Mouse (Mus musculus) kidney, embryonic 14.5 days (tissue): ENCODE results near the gene Cda. TPM values are rescaled to one million over a fixed set of nuclear protein-coding genes. Genes with fewer than 3 reads are reported as not detected.

ENCODE experiments used
- ATAC-seq: fragments of 200-750 bp; cut with Nextera tagmentation; 2 replicates; pipeline ENCODE4 v1.8.0; 2017; ENCODE audit warnings: moderate number of reproducible peaks, mild to moderate bottlenecking, moderate TSS enrichment, moderate library complexity; ENCODE audit not compliant: low FRiP score, low TSS enrichment
- H3K27ac ChIP-seq: fragments of 300-500 bp; sonication (generic); 2 replicates; pipeline ENCODE4 v1.5.1; 2014; ENCODE audit warnings: low read depth, mild to moderate bottlenecking, low read length, moderate library complexity, mixed read lengths
- H3K27me3 ChIP-seq: fragments of 300-500 bp; sonication (generic); 2 replicates; pipeline ENCODE4 v1.6.1; 2014; ENCODE audit warnings: mild to moderate bottlenecking, low read length; ENCODE audit not compliant: control insufficient read depth, insufficient read depth
- H3K36me3 ChIP-seq: fragments of 300-500 bp; sonication (generic); 2 replicates; pipeline ENCODE4 v1.6.1; 2014; ENCODE audit warnings: low read length, mixed read lengths; ENCODE audit not compliant: control insufficient read depth, insufficient read depth
- H3K4me1 ChIP-seq: fragments of 300-500 bp; sonication (generic); 2 replicates; pipeline ENCODE4 v1.6.1; 2014; ENCODE audit warnings: low read length, mixed read lengths; ENCODE audit not compliant: control insufficient read depth, insufficient read depth
- H3K4me2 ChIP-seq: fragments of 300-500 bp; sonication (generic); replicated peaks from 2 replicates; pipeline ENCODE4 v1.6.1; 2014; ENCODE audit warnings: low read depth, mild to moderate bottlenecking, low read length
- H3K4me3 ChIP-seq: fragments of 300-500 bp; sonication (generic); 2 replicates; pipeline ENCODE4 v1.5.1; 2014; ENCODE audit warnings: mild to moderate bottlenecking, low read length
- H3K9ac ChIP-seq: fragments of 300-500 bp; sonication (generic); 2 replicates; pipeline ENCODE4 v1.6.1; 2014; ENCODE audit warnings: low read depth, mild to moderate bottlenecking, low read length, moderate library complexity
- H3K9me3 ChIP-seq: fragments of 300-500 bp; sonication (generic); 2 replicates; pipeline ENCODE4 v1.6.1; 2016; ENCODE audit warnings: low read length; ENCODE audit not compliant: control insufficient read depth
- WGBS: fragments of 180-500 bp; shearing (Covaris S2); extraction: QIAGEN DNeasy Blood & Tissue Kit; methylation state at CpG from one replicate; pipeline ENCODE4 v1.1.7; 2014; 5-methylcytosine and 5-hydroxymethylcytosine counted together
- polyA plus RNA-seq: library from polyadenylated mRNA; unstranded; fragments of >200 nt; fragmentation: Nextera tagmentation; extraction: Ambion mirVana; gene quantifications from 2 replicates; pipeline ENCODE4 v1.2.1, GENCODE M21; 2014

The Cda gene
- polyA plus RNA-seq, 1 experiment from 2014 or later = 21.7 TPM

- no peak overlapping the region for H3K27ac ChIP-seq
- H3K9ac ChIP-seq = no peak overlapping the region
- no peaks in the 10 kb centered on the region for H3K9me3 ChIP-seq
- no peaks in the 10 kb centered on the region for H3K27me3 ChIP-seq
- WGBS = 88% methylated on average over 11 of the region's 11 CpGs
- H3K36me3 ChIP-seq = peaks cover 71% of the 10 kb centered on the region
- ATAC-seq = no peak
- no peaks in the 10 kb centered on the region for H3K4me1 ChIP-seq
- no peak overlapping the region for H3K4me2 ChIP-seq
- no peak overlapping the region for H3K4me3 ChIP-seq
Observed at GRCm38 (mm10) chr4:138313021-138313420, 54.8 kb downstream of the Cda start.

- no peak overlapping the region for H3K4me2 ChIP-seq
- H3K4me1 ChIP-seq = no peaks in the 10 kb centered on the region
- H3K4me3 ChIP-seq = no peak overlapping the region
- H3K27ac ChIP-seq = no peak overlapping the region
- no peak overlapping the region for H3K9ac ChIP-seq
- 92% methylated on average over 3 of the region's 3 CpGs for WGBS
- no peaks in the 10 kb centered on the region for H3K9me3 ChIP-seq
- H3K36me3 ChIP-seq = peaks cover 79% of the 10 kb centered on the region
- no peaks in the 10 kb centered on the region for H3K27me3 ChIP-seq
- ATAC-seq = no peak
Observed at GRCm38 (mm10) chr4:138312105-138312504, 55.7 kb downstream of the Cda start.

GRCm38 (mm10) chr4:138311595-138311994, 56.2 kb downstream of the Cda start:
- no peaks in the 10 kb centered on the region for H3K4me1 ChIP-seq
- no peaks in the 10 kb centered on the region for H3K9me3 ChIP-seq
- H3K36me3 ChIP-seq = peaks cover 83% of the 10 kb centered on the region
- 0 out of 2 replicates have a peak, but pooled peaks have one; percentile 22 for ATAC-seq
- no peak overlapping the region for H3K9ac ChIP-seq
- no peaks in the 10 kb centered on the region for H3K27me3 ChIP-seq
- 68% methylated on average over 8 of the region's 8 CpGs for WGBS
- H3K4me2 ChIP-seq = no peak overlapping the region
- no peak overlapping the region for H3K27ac ChIP-seq
- no peak overlapping the region for H3K4me3 ChIP-seq

GRCm38 (mm10) chr4:138310311-138310910, 57.4 kb downstream of the Cda start:
- 92% methylated on average over 19 of the region's 19 CpGs for WGBS
- H3K27ac ChIP-seq = no peak overlapping the region
- ATAC-seq = no peak
- peaks cover 81% of the 10 kb centered on the region for H3K36me3 ChIP-seq
- H3K4me1 ChIP-seq = peaks cover 9% of the 10 kb centered on the region
- no peak overlapping the region for H3K9ac ChIP-seq
- H3K4me2 ChIP-seq = no peak overlapping the region
- H3K9me3 ChIP-seq = no peaks in the 10 kb centered on the region
- H3K27me3 ChIP-seq = no peaks in the 10 kb centered on the region
- no peak overlapping the region for H3K4me3 ChIP-seq

GRCm38 (mm10) chr4:138307739-138308138, 60.1 kb downstream of the Cda start:
- H3K4me3 ChIP-seq = no peak overlapping the region
- no peaks in the 10 kb centered on the region for H3K9me3 ChIP-seq
- ATAC-seq = no peak
- H3K4me2 ChIP-seq = no peak overlapping the region
- 93% methylated on average over 12 of the region's 12 CpGs for WGBS
- H3K27me3 ChIP-seq = no peaks in the 10 kb centered on the region
- no peak overlapping the region for H3K27ac ChIP-seq
- peaks cover 21% of the 10 kb centered on the region for H3K4me1 ChIP-seq
- no peak overlapping the region for H3K9ac ChIP-seq
- peaks cover 59% of the 10 kb centered on the region for H3K36me3 ChIP-seq

GRCm38 (mm10) chr4:138307025-138307424, 60.8 kb downstream of the Cda start:
- no peak overlapping the region for H3K4me2 ChIP-seq
- 85% methylated on average over 3 of the region's 3 CpGs for WGBS
- H3K4me1 ChIP-seq = peaks cover 21% of the 10 kb centered on the region
- ATAC-seq = no peak
- no peaks in the 10 kb centered on the region for H3K27me3 ChIP-seq
- H3K9ac ChIP-seq = 0 out of 2 replicates have a peak overlapping the region, but pooled peaks have one; percentile 23
- H3K36me3 ChIP-seq = peaks cover 52% of the 10 kb centered on the region
- no peaks in the 10 kb centered on the region for H3K9me3 ChIP-seq
- H3K4me3 ChIP-seq = no peak overlapping the region
- H3K27ac ChIP-seq = no peak overlapping the region

- Histone ChIP-seq H3K9ac (peak within 1 kb of the TSS; percentile 87), H3K27me3 (no peaks in the 10 kb centered on the region), H3K4me3 (peak within 1 kb of the TSS; percentile 86), H3K4me1 (peaks cover 21% of the 10 kb centered on the region), H3K4me2 (peak within 1 kb of the TSS; percentile 74), H3K9me3 (no peaks in the 10 kb centered on the region), H3K27ac (peak within 1 kb of the TSS; percentile 71; the same call in 1 of the 2 replicates), H3K36me3 (peaks cover 30% of the 10 kb centered on the region)
- under 1% methylated on average over 64 of the region's 64 CpGs for WGBS
- ATAC-seq = peak; percentile 98
Observed at GRCm38 (mm10) chr4:138304340-138305104, 63.3 kb downstream of the Cda start, which contains the start of gene Ddost. Gene Ddost (plus strand): TSS chr4:138304730.

- Histone ChIP-seq H3K27ac (peak overlapping the region; percentile 71; the same call in 1 of the 2 replicates), H3K4me2 (peak overlapping the region; percentile 59), H3K9me3 (no peaks in the 10 kb centered on the region), H3K9ac (peak overlapping the region; percentile 87), H3K4me3 (peak overlapping the region; percentile 86), H3K4me1 (peaks cover 21% of the 10 kb centered on the region), H3K27me3 (no peaks in the 10 kb centered on the region), H3K36me3 (peaks cover 22% of the 10 kb centered on the region)
- 15% methylated on average over 18 of the region's 18 CpGs for WGBS
- ATAC-seq = no peak
Observed at GRCm38 (mm10) chr4:138303742-138304141, 64.0 kb downstream of the Cda start.

- no peak overlapping the region for H3K4me2 ChIP-seq
- peaks cover 15% of the 10 kb centered on the region; the same call in 1 of the 2 replicates for H3K36me3 ChIP-seq
- ATAC-seq = no peak
- no peak overlapping the region for H3K4me3 ChIP-seq
- H3K9me3 ChIP-seq = no peaks in the 10 kb centered on the region
- no peak overlapping the region; the same call in 1 of the 2 replicates for H3K9ac ChIP-seq
- H3K27ac ChIP-seq = no peak overlapping the region
- H3K4me1 ChIP-seq = peaks cover 21% of the 10 kb centered on the region
- H3K27me3 ChIP-seq = no peaks in the 10 kb centered on the region
- 90% methylated on average over 3 of the region's 3 CpGs for WGBS
Observed at GRCm38 (mm10) chr4:138303011-138303410, 64.8 kb downstream of the Cda start.
